Mouse (Mus musculus) forebrain, embryonic 15.5 days (tissue): Measurements from ENCODE around the gene Coro1b. TPM values are rescaled to one million over a fixed set of nuclear protein-coding genes. Genes with fewer than 3 reads are reported as not detected.

Experiments used
- ATAC-seq: fragments of 200-750 bp; cut with Nextera tagmentation; replicated peaks from 2 replicates; pipeline ENCODE4 v1.8.0; 2017; ENCODE audit warnings: mild to moderate bottlenecking, moderate TSS enrichment, moderate library complexity
- H3K27ac ChIP-seq: fragments of 300-500 bp; sonication (generic); replicated peaks from 2 replicates; pipeline ENCODE4 v1.5.1; 2015; ENCODE audit warnings: mild to moderate bottlenecking, inconsistent platforms
- H3K27me3 ChIP-seq: fragments of 300-500 bp; sonication (generic); 2 replicates; pipeline ENCODE4 v1.6.1; 2015; ENCODE audit warnings: inconsistent platforms
- H3K36me3 ChIP-seq: fragments of 300-500 bp; sonication (generic); 2 replicates; pipeline ENCODE4 v1.6.1; 2015; ENCODE audit warnings: mild to moderate bottlenecking, inconsistent platforms
- H3K4me1 ChIP-seq: fragments of 300-500 bp; sonication (generic); 2 replicates; pipeline ENCODE4 v1.6.1; 2015; ENCODE audit warnings: inconsistent platforms
- H3K4me2 ChIP-seq: fragments of 300-500 bp; sonication (generic); replicated peaks from 2 replicates; pipeline ENCODE4 v1.6.1; 2015; ENCODE audit warnings: mild to moderate bottlenecking, inconsistent platforms
- H3K4me3 ChIP-seq: fragments of 300-500 bp; sonication (generic); 2 replicates; pipeline ENCODE4 v1.5.1; 2015; ENCODE audit warnings: mild to moderate bottlenecking, inconsistent platforms
- H3K9ac ChIP-seq: fragments of 300-500 bp; sonication (generic); replicated peaks from 2 replicates; pipeline ENCODE4 v1.6.1; 2015; ENCODE audit warnings: mild to moderate bottlenecking, inconsistent platforms
- H3K9me3 ChIP-seq: fragments of 300-500 bp; sonication (generic); 2 replicates; pipeline ENCODE4 v1.6.1; 2016; ENCODE audit warnings: inconsistent platforms
- WGBS: fragments of 180-500 bp; shearing (Covaris S2); methylation state at CpG from one replicate; pipeline ENCODE4 v1.1.7; 2015; ENCODE audit warnings: mixed read lengths; 5-methylcytosine and 5-hydroxymethylcytosine counted together
- polyA plus RNA-seq: library from polyadenylated mRNA; unstranded; fragments of >200 nt; fragmentation: Nextera tagmentation; extraction: Ambion mirVana; gene quantifications from 2 replicates; pipeline ENCODE4 v1.2.1, GENCODE M21; 2015

Coro1b gene
- polyA plus RNA-seq, 1 experiment from 2014 or later: 144 TPM

- no peak for ATAC-seq
- no peak overlapping the region for H3K4me2 ChIP-seq
- peaks cover 24% of the 10 kb centered on the region for H3K4me1 ChIP-seq
- 54% methylated on average over 3 of the region's 3 CpGs for WGBS
- no peaks in the 10 kb centered on the region for H3K9me3 ChIP-seq
- peaks cover 6% of the 10 kb centered on the region for H3K36me3 ChIP-seq
- H3K27me3 ChIP-seq: no peaks in the 10 kb centered on the region
- no peak overlapping the region for H3K4me3 ChIP-seq
- H3K27ac ChIP-seq: 0 out of 2 replicates have a peak overlapping the region, but pooled peaks have one; percentile 38
- no peak overlapping the region for H3K9ac ChIP-seq
Observed at GRCm38 (mm10) chr19:4147022-4147405, 1.4 kb upstream of the Coro1b start.

- Histone ChIP-seq H3K4me2 (peak overlapping the region; percentile 65), H3K4me1 (peaks cover 24% of the 10 kb centered on the region), H3K9ac (peak overlapping the region; percentile 68), H3K9me3 (no peaks in the 10 kb centered on the region), H3K27ac (peak overlapping the region; percentile 38), H3K36me3 (peaks cover 6% of the 10 kb centered on the region), H3K4me3 (peak overlapping the region; percentile 70), H3K27me3 (no peaks in the 10 kb centered on the region)
- peak; percentile 26 for ATAC-seq
- WGBS: 36% methylated on average over 9 of the region's 9 CpGs
Observed at GRCm38 (mm10) chr19:4147782-4148490, 483 bp upstream of the Coro1b start.

- Histone ChIP-seq H3K9me3 (no peaks in the 10 kb centered on the region), H3K27ac (peak overlapping the region; percentile 53), H3K27me3 (no peaks in the 10 kb centered on the region), H3K9ac (peak overlapping the region; percentile 68), H3K4me2 (peak overlapping the region; percentile 65), H3K4me3 (peak overlapping the region; percentile 70), H3K4me1 (peaks cover 24% of the 10 kb centered on the region), H3K36me3 (peaks cover 6% of the 10 kb centered on the region)
- peak; percentile 15 for ATAC-seq
- WGBS: 4% methylated on average over 8 of the region's 8 CpGs
Observed at GRCm38 (mm10) chr19:4148819-4149218, 400 bp downstream of the Coro1b start.

- WGBS: 90% methylated on average over 11 of the region's 11 CpGs
- Histone ChIP-seq H3K27me3 (no peaks in the 10 kb centered on the region), H3K27ac (no peak overlapping the region)
Observed at GRCm38 (mm10) chr19:4149283-4149682, 864 bp downstream of the Coro1b start.

GRCm38 (mm10) chr19:4149764-4150461 lies 1.5 kb downstream of the Coro1b start:
- H3K9ac ChIP-seq: no peak overlapping the region
- ATAC-seq: no peak
- 0 out of 2 replicates have a peak overlapping the region, but pooled peaks have one; percentile 65 for H3K4me2 ChIP-seq
- H3K4me3 ChIP-seq: no peak overlapping the region
- peaks cover 24% of the 10 kb centered on the region for H3K4me1 ChIP-seq
- H3K27me3 ChIP-seq: no peaks in the 10 kb centered on the region
- peaks cover 6% of the 10 kb centered on the region for H3K36me3 ChIP-seq
- no peaks in the 10 kb centered on the region for H3K9me3 ChIP-seq
- H3K27ac ChIP-seq: no peak overlapping the region
- WGBS: 92% methylated on average over 17 of the region's 17 CpGs

More at GRCm38 (mm10) chr19:4149283-4149682, 864 bp downstream of the Coro1b start:
- Histone ChIP-seq H3K9me3 (no peaks in the 10 kb centered on the region), H3K4me1 (peaks cover 24% of the 10 kb centered on the region), H3K4me2 (peak overlapping the region; percentile 65), H3K9ac (peak overlapping the region; percentile 68; the same call in 1 of the 2 replicates), H3K4me3 (peak overlapping the region; percentile 70), H3K36me3 (peaks cover 6% of the 10 kb centered on the region)
- ATAC-seq: no peak

- 92% methylated on average over 22 of the region's 22 CpGs for WGBS
- no peak for ATAC-seq
- H3K4me3 ChIP-seq: no peak overlapping the region
- H3K36me3 ChIP-seq: peaks cover 6% of the 10 kb centered on the region
- H3K27me3 ChIP-seq: no peaks in the 10 kb centered on the region
- H3K27ac ChIP-seq: no peak overlapping the region
- no peak overlapping the region for H3K9ac ChIP-seq
- no peak overlapping the region for H3K4me2 ChIP-seq
- H3K4me1 ChIP-seq: peaks cover 24% of the 10 kb centered on the region
- no peaks in the 10 kb centered on the region for H3K9me3 ChIP-seq
Observed at GRCm38 (mm10) chr19:4150567-4151487, 2.4 kb downstream of the Coro1b start.

- 60% methylated on average over 5 of the region's 5 CpGs for WGBS
- H3K4me3 ChIP-seq: no peak overlapping the region
- peaks cover 10% of the 10 kb centered on the region for H3K36me3 ChIP-seq
- no peak overlapping the region for H3K9ac ChIP-seq
- H3K4me2 ChIP-seq: no peak overlapping the region
- no peaks in the 10 kb centered on the region for H3K9me3 ChIP-seq
- no peaks in the 10 kb centered on the region for H3K27me3 ChIP-seq
- H3K27ac ChIP-seq: no peak overlapping the region
- no peak for ATAC-seq
- peaks cover 24% of the 10 kb centered on the region for H3K4me1 ChIP-seq
Observed at GRCm38 (mm10) chr19:4151488-4151860, 3.1 kb downstream of the Coro1b start.

- Histone ChIP-seq H3K4me1 (peaks cover 24% of the 10 kb centered on the region), H3K9me3 (no peaks in the 10 kb centered on the region), H3K27me3 (no peaks in the 10 kb centered on the region), H3K4me2 (no peak overlapping the region), H3K9ac (no peak overlapping the region), H3K4me3 (no peak overlapping the region), H3K36me3 (peaks cover 14% of the 10 kb centered on the region), H3K27ac (no peak overlapping the region)
- WGBS: 91% methylated on average over 5 of the region's 5 CpGs
- ATAC-seq: no peak
Observed at GRCm38 (mm10) chr19:4151898-4152297, 3.5 kb downstream of the Coro1b start.

- Histone ChIP-seq H3K9me3 (no peaks in the 10 kb centered on the region), H3K4me2 (no peak overlapping the region), H3K27me3 (no peaks in the 10 kb centered on the region), H3K4me3 (no peak overlapping the region), H3K36me3 (peaks cover 21% of the 10 kb centered on the region), H3K27ac (no peak overlapping the region), H3K4me1 (peaks cover 22% of the 10 kb centered on the region), H3K9ac (no peak overlapping the region)
- WGBS: 93% methylated on average over 8 of the region's 8 CpGs
- ATAC-seq: no peak
Observed at GRCm38 (mm10) chr19:4152445-4153231, 4.2 kb downstream of the Coro1b start.

- no peak within 1 kb of the TSS for H3K9ac ChIP-seq
- H3K4me1 ChIP-seq: peaks cover 16% of the 10 kb centered on the region
- no peak within 1 kb of the TSS for H3K4me3 ChIP-seq
- peaks cover 27% of the 10 kb centered on the region for H3K36me3 ChIP-seq
- H3K27ac ChIP-seq: no peak within 1 kb of the TSS
- WGBS: 80% methylated on average over 11 of the region's 11 CpGs
- no peaks in the 10 kb centered on the region for H3K27me3 ChIP-seq
- ATAC-seq: no peak
- H3K4me2 ChIP-seq: no peak within 1 kb of the TSS
- no peaks in the 10 kb centered on the region for H3K9me3 ChIP-seq
Observed at GRCm38 (mm10) chr19:4153232-4153654, 4.8 kb downstream of the Coro1b start, which contains the start of gene Ptprcap. Gene Ptprcap, plus strand, starts transcription at chr19:4153604.
